Mouse (Mus musculus) CD8-positive naive resting alpha-beta T cell, adult 2 months (primary cell): ENCODE measurements around the gene Ppig.

ENCODE experiments used
- DNase-seq, 2 experiments: peaks; one replicate each; pipeline ENCODE4 v3.0.0; 2022; ENCODE audit warnings: low read depth in 2 of 2, low spot score in 2 of 2

Gene Ppig

GRCm38 (mm10) chr2:69760980-69761379 is 38.6 kb downstream of the Ppig start:
- DNase-seq, result no peak

- DNase-seq, result no peak
Measured at GRCm38 (mm10) chr2:69763340-69763739, 41.0 kb downstream of the Ppig start.

- DNase-seq, result no peak
Measured at GRCm38 (mm10) chr2:69764716-69765115, 42.4 kb downstream of the Ppig start.

GRCm38 (mm10) chr2:69773331-69773730 is 51.0 kb downstream of the Ppig start:
- DNase-seq, result no peak

- peak; percentile 15 to 24 for DNase-seq
Measured at GRCm38 (mm10) chr2:69777985-69778835, 55.9 kb downstream of the Ppig start.

GRCm38 (mm10) chr2:69778836-69779177 is 56.5 kb downstream of the Ppig start:
- peak; percentile 28 to 58 for DNase-seq

GRCm38 (mm10) chr2:69788974-69789373 is 66.6 kb downstream of the Ppig start:
- DNase-seq, result no peak

- DNase-seq, result peak; percentile 97
Measured at GRCm38 (mm10) chr2:69789429-69790069, 67.2 kb downstream of the Ppig start, which contains the start of the genes Ccdc173 and Phospho2. Gene Ccdc173, minus strand, starts transcription at chr2:69789575. Gene Phospho2, plus strand, starts transcription at chr2:69789623.

GRCm38 (mm10) chr2:69790285-69790684 is 67.9 kb downstream of the Ppig start:
- peak; percentile 77 to 83 for DNase-seq

- DNase-seq, result no peak
Measured at GRCm38 (mm10) chr2:69790722-69791121, 68.4 kb downstream of the Ppig start.

- DNase-seq, result peak; percentile 71 to 80
Measured at GRCm38 (mm10) chr2:69802911-69803312, 80.6 kb downstream of the Ppig start.
